Mouse (Mus musculus): Measurements from ENCODE around the gene Nr4a2.

- TF ChIP-seq CTCF (IDR thresholded peaks at IDR 0.05; ENCODE audit: insufficient read depth, low read depth, low read length) (no peak), POLR2A (IDR thresholded peaks at IDR 0.05; ENCODE audit: insufficient read depth, low read depth, low read length) (no peak)
Observed at GRCm38 (mm10) chr2:57109926-57110325, 13.9 kb downstream of the Nr4a2 start.
